Mouse (Mus musculus): ENCODE measurements around the gene Pcgf3. TPM values are rescaled to one million over a fixed set of nuclear protein-coding genes. Genes with fewer than 3 reads are reported as not detected.
"Not testable (repeated sequence)": the region's sequence is repeated elsewhere in the genome, so short reads cannot be mapped to it uniquely, and the experiment has no call there.

The Pcgf3 gene
- total RNA-seq, 2 experiments from 2014 or later = 57.2 to 60.4 TPM

- DNase-seq (ENCODE audit: low spot score in 2 of 2) = no peak
These were observed 5.6 kb downstream of the Pcgf3 start for GRCm38 (mm10) chr5:108466647-108467046.

- no peak for DNase-seq (ENCODE audit: low spot score in 2 of 2)
These were observed 8.6 kb downstream of the Pcgf3 start for GRCm38 (mm10) chr5:108469617-108470016.

GRCm38 (mm10) chr5:108473737-108474136, 12.7 kb downstream of the Pcgf3 start:
- no peak for DNase-seq (ENCODE audit: low spot score in 2 of 2)

- DNase-seq (ENCODE audit: low spot score in 2 of 2) = peak in 1 of 2 experiments; percentile 43
These were observed 14.9 kb downstream of the Pcgf3 start for GRCm38 (mm10) chr5:108475977-108476376.

- DNase-seq (ENCODE audit: low spot score in 2 of 2) = no peak
These were observed 22.0 kb downstream of the Pcgf3 start for GRCm38 (mm10) chr5:108483006-108483405.

GRCm38 (mm10) chr5:108485239-108485638, 24.2 kb downstream of the Pcgf3 start:
- no peak for DNase-seq (ENCODE audit: low spot score in 2 of 2)

GRCm38 (mm10) chr5:108486148-108486547, 25.1 kb downstream of the Pcgf3 start:
- not testable (repeated sequence) for DNase-seq (ENCODE audit: low spot score in 2 of 2)

- no peak for DNase-seq (ENCODE audit: low spot score in 2 of 2)
These were observed 40.5 kb downstream of the Pcgf3 start for GRCm38 (mm10) chr5:108501573-108501972.

GRCm38 (mm10) chr5:108502286-108502685, 41.3 kb downstream of the Pcgf3 start:
- DNase-seq (ENCODE audit: low spot score in 2 of 2) = no peak

GRCm38 (mm10) chr5:108515581-108516361, 54.7 kb downstream of the Pcgf3 start:
- DNase-seq (ENCODE audit: low spot score in 2 of 2) = no peak

- no peak for DNase-seq (ENCODE audit: low spot score in 2 of 2)
These were observed 55.6 kb downstream of the Pcgf3 start for GRCm38 (mm10) chr5:108516655-108517054.

GRCm38 (mm10) chr5:108518106-108518885, 57.3 kb downstream of the Pcgf3 start:
- no peak for DNase-seq (ENCODE audit: low spot score in 2 of 2)

GRCm38 (mm10) chr5:108518951-108519350, 57.9 kb downstream of the Pcgf3 start:
- DNase-seq (ENCODE audit: low spot score in 2 of 2) = no peak

- no peak for DNase-seq (ENCODE audit: low spot score in 2 of 2)
These were observed 59.1 kb downstream of the Pcgf3 start for GRCm38 (mm10) chr5:108520153-108520552.

- peak in 1 of 2 experiments; percentile 43 for DNase-seq (ENCODE audit: low spot score in 2 of 2)
These were observed 60.0 kb downstream of the Pcgf3 start for GRCm38 (mm10) chr5:108521016-108521415.

- no peak for DNase-seq (ENCODE audit: low spot score in 2 of 2)
These were observed 60.9 kb downstream of the Pcgf3 start for GRCm38 (mm10) chr5:108521896-108522295.

GRCm38 (mm10) chr5:108522597-108522996, 61.6 kb downstream of the Pcgf3 start:
- DNase-seq (ENCODE audit: low spot score in 2 of 2) = no peak

- no peak for DNase-seq (ENCODE audit: low spot score in 2 of 2)
These were observed 73.2 kb downstream of the Pcgf3 start for GRCm38 (mm10) chr5:108534188-108534587.

GRCm38 (mm10) chr5:108543516-108544291, 82.7 kb downstream of the Pcgf3 start:
- no peak for DNase-seq (ENCODE audit: low spot score in 2 of 2)

- DNase-seq (ENCODE audit: low spot score in 2 of 2) = no peak
These were observed 86.6 kb downstream of the Pcgf3 start for GRCm38 (mm10) chr5:108547636-108548035.

- DNase-seq (ENCODE audit: low spot score in 2 of 2) = no peak
These were observed 88.1 kb downstream of the Pcgf3 start for GRCm38 (mm10) chr5:108549137-108549488.
